Mouse (Mus musculus): ENCODE measurements around the gene Sbno2.

- TF ChIP-seq CTCF (IDR thresholded peaks at IDR 0.05; ENCODE audit: low read depth) (no peak), EP300 (optimal IDR thresholded peaks at IDR 0.05) (no peak)
These were observed 47.5 kb upstream of the Sbno2 start for GRCm38 (mm10) chr10:80152873-80153260.

Measured in stomach, postnatal 0 days (tissue).